ENCODE assay signal across 7 mouse cellular contexts in the genomic region with DNA sequence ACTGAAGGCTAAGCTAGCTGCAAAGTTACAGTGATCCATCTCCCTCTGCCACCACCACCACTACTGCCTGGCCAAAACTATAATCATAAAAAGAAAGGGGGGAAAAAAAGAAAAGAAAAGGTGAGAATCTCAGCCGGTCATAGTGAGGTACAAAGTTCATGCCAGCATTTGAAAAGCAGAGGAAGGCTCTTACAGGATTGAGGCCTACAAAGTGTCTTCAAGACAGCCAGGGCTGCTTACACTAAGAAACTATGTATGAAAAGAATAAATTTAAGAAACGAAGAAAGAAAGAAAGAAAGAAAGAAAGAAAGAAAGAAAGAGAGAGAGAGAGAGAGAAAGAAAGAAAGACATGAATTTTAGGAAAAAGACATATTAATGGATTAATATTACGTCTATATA.
DNase-seq lines count a peak whose midpoint lies in the region; ATAC-seq and TF ChIP-seq lines count a peak whose summit lies in the region.
"Not testable (repeated sequence)": the region's sequence is repeated elsewhere in the genome, so short reads cannot be mapped to it uniquely, and the experiment has no call there.

No protein-coding gene starts in this region.

- H3K4me2 ChIP-seq in intestine, embryonic 14.5 days (ENCODE audit: low read length) = not testable (repeated sequence)

- not testable (repeated sequence) for TF ChIP-seq CTCF in Patski (IDR thresholded peaks at IDR 0.05)

- H3K9me3 ChIP-seq in intestine, embryonic 14.5 days (ENCODE audit: control insufficient read depth, low read length) = not testable (repeated sequence)

- H3K36me3 ChIP-seq in intestine, embryonic 14.5 days (ENCODE audit: control insufficient read depth, insufficient read depth, low read length) = not testable (repeated sequence)

- H3K9ac ChIP-seq in intestine, embryonic 14.5 days (ENCODE audit: low read length) = not testable (repeated sequence)

- H3K4me3 ChIP-seq in intestine, embryonic 14.5 days (ENCODE audit: low read depth, low read length) = not testable (repeated sequence)

- H3K27me3 ChIP-seq in Patski; intestine, embryonic 14.5 days (replicated peaks; ENCODE audit: control insufficient read depth, insufficient read depth, low read length): not testable (repeated sequence)

- POLR2A ChIA-PET in Patski (lab: Charles Lee) = not testable (repeated sequence)

- not testable (repeated sequence) for H3K27ac ChIP-seq in intestine, embryonic 14.5 days (ENCODE audit: low read depth)

- peak; percentile 77 for ATAC-seq in Patski
- ATAC-seq in intestine, embryonic 14.5 days (replicated peaks; ENCODE audit: low FRiP score, low TSS enrichment, low read depth) = 0 out of 2 replicates have a peak, but pooled peaks have one; percentile 52
- peak; percentile 56; the same call in 1 of the 2 replicates for ATAC-seq in megakaryocyte-erythroid progenitor cell, adult 5-6 weeks (replicated peaks; ENCODE audit: low FRiP score, low TSS enrichment, poor library complexity, severe bottlenecking)

- H3K4me1 ChIP-seq in intestine, embryonic 14.5 days (replicated peaks; ENCODE audit: control insufficient read depth, insufficient read depth, low read length) = not testable (repeated sequence)

- DNase-seq in Patski (ENCODE audit: low read depth, low spot score); intestine, embryonic 14.5 days (ENCODE audit: low spot score): not testable (repeated sequence)
- DNase-seq in cerebellum, adult 8-10 months = peak; percentile 29
- peak; percentile 39 to 50 for DNase-seq in gastrocnemius, postnatal 4 days (ENCODE audit: low spot score in 2 of 2)
- peak; percentile 30 to 37 for DNase-seq in layer of hippocampus, postnatal 10 days (ENCODE audit: low spot score in 2 of 2)
- peak; percentile 49 to 66 for DNase-seq in spleen, postnatal 36 days (ENCODE audit: low spot score in 2 of 2)

- 77% methylated on average over 2 of the region's 3 CpGs for WGBS in intestine, embryonic 14.5 days

- in situ Hi-C loops in Patski (cut with MboI; ENCODE audit: low pct_unique_long_range_greater_than_20kb) = not testable (repeated sequence)

- CTCF ChIA-PET in Patski (lab: Charles Lee) = not testable (repeated sequence)
